Mouse (Mus musculus): ENCODE data around the gene Olfr1301.

Olfr1301 gene

GRCm38 (mm10) chr2:111750706-111751105, at the start of gene Olfr1301:
Olfr1301 (plus strand) TSS chr2:111751006.
- no peak for DNase-seq

- DNase-seq = no peak
These were observed 24.1 kb upstream of the Olfr1301 start for GRCm38 (mm10) chr2:111726739-111727138.

- no peak for DNase-seq
These were observed 26.3 kb downstream of the Olfr1301 start, which contains the start of gene Olfr1302 for GRCm38 (mm10) chr2:111777129-111777528. Olfr1302 (plus strand) TSS chr2:111777429.
